Mouse (Mus musculus) midbrain, embryonic 12.5 days (tissue): ENCODE measurements at regions not wholly inside any gene's neighbourhood (a gene's known extent, or its start where the extent isn't known, plus 50 kb on each side); places are given as distances from the start of the nearest gene placed in this dataset.

ENCODE experiments used
- ATAC-seq: fragments of 200-750 bp; cut with Nextera tagmentation; 2 replicates; pipeline ENCODE4 v1.8.0; 2017; ENCODE audit warnings: low read depth, moderate TSS enrichment, moderate library complexity; ENCODE audit not compliant: low FRiP score
- H3K27ac ChIP-seq: fragments of 300-500 bp; sonication (generic); replicated peaks from 2 replicates; pipeline ENCODE4 v1.5.1; 2016; ENCODE audit warnings: mild to moderate bottlenecking
- H3K27me3 ChIP-seq: fragments of 300-500 bp; sonication (generic); 2 replicates; pipeline ENCODE4 v1.6.1; 2016; ENCODE audit warnings: mild to moderate bottlenecking
- H3K36me3 ChIP-seq: fragments of 300-500 bp; sonication (generic); 2 replicates; pipeline ENCODE4 v1.6.1; 2016
- H3K4me1 ChIP-seq: fragments of 300-500 bp; sonication (generic); 2 replicates; pipeline ENCODE4 v1.6.1; 2016
- H3K4me2 ChIP-seq: fragments of 300-500 bp; sonication (generic); replicated peaks from 2 replicates; pipeline ENCODE4 v1.6.1; 2016; ENCODE audit warnings: mild to moderate bottlenecking, moderate library complexity
- H3K4me3 ChIP-seq: fragments of 300-500 bp; sonication (generic); 2 replicates; pipeline ENCODE4 v1.5.1; 2016; ENCODE audit warnings: mild to moderate bottlenecking
- H3K9ac ChIP-seq: fragments of 300-500 bp; sonication (generic); replicated peaks from 2 replicates; pipeline ENCODE4 v1.6.1; 2016; ENCODE audit warnings: mild to moderate bottlenecking, moderate library complexity
- H3K9me3 ChIP-seq: fragments of 300-500 bp; sonication (generic); 2 replicates; pipeline ENCODE4 v1.6.1; 2016; ENCODE audit warnings: mild to moderate bottlenecking
- WGBS: fragments of 180-500 bp; shearing (Covaris S2); methylation state at CpG from one replicate; pipeline ENCODE4 v1.1.7; 2016; 5-methylcytosine and 5-hydroxymethylcytosine counted together

- ATAC-seq: no peak
- Histone ChIP-seq H3K4me2 (no peak overlapping the region), H3K9me3 (no peaks in the 10 kb centered on the region), H3K36me3 (no peaks in the 10 kb centered on the region), H3K27ac (no peak overlapping the region), H3K4me3 (no peak overlapping the region), H3K4me1 (no peaks in the 10 kb centered on the region), H3K9ac (no peak overlapping the region), H3K27me3 (no peaks in the 10 kb centered on the region)
- 53% methylated on average over 7 of the region's 7 CpGs for WGBS
Observed at GRCm38 (mm10) chr9:43492236-43493000, 181.8 kb downstream of the Trim29 start.

- Histone ChIP-seq H3K36me3 (no peaks in the 10 kb centered on the region), H3K27me3 (no peaks in the 10 kb centered on the region), H3K9ac (no peak overlapping the region), H3K4me1 (no peaks in the 10 kb centered on the region), H3K4me3 (no peak overlapping the region), H3K27ac (no peak overlapping the region), H3K4me2 (no peak overlapping the region), H3K9me3 (no peaks in the 10 kb centered on the region)
- no peak for ATAC-seq
- WGBS: 81% methylated on average over 14 of the region's 14 CpGs
Observed at GRCm38 (mm10) chr9:43498596-43498995, 187.9 kb downstream of the Trim29 start.

- H3K27ac ChIP-seq: no peak overlapping the region
- H3K4me3 ChIP-seq: no peak overlapping the region
- H3K9ac ChIP-seq: no peak overlapping the region
- 60% methylated on average over 14 of the region's 14 CpGs for WGBS
- H3K4me2 ChIP-seq: no peak overlapping the region
- H3K27me3 ChIP-seq: no peaks in the 10 kb centered on the region
- no peaks in the 10 kb centered on the region for H3K9me3 ChIP-seq
- H3K4me1 ChIP-seq: peaks cover 19% of the 10 kb centered on the region; the same call in 1 of the 2 replicates
- H3K36me3 ChIP-seq: no peaks in the 10 kb centered on the region
- no peak for ATAC-seq
Observed at GRCm38 (mm10) chr9:43504270-43504932, 193.8 kb downstream of the Trim29 start.

- H3K9me3 ChIP-seq: no peaks in the 10 kb centered on the region
- H3K4me1 ChIP-seq: peaks cover 19% of the 10 kb centered on the region; the same call in 1 of the 2 replicates
- no peak overlapping the region for H3K9ac ChIP-seq
- no peak overlapping the region for H3K4me2 ChIP-seq
- H3K27ac ChIP-seq: 0 out of 2 replicates have a peak overlapping the region, but pooled peaks have one; percentile 10
- ATAC-seq: no peak
- 43% methylated on average over 4 of the region's 4 CpGs for WGBS
- no peak overlapping the region for H3K4me3 ChIP-seq
- no peaks in the 10 kb centered on the region for H3K36me3 ChIP-seq
- no peaks in the 10 kb centered on the region; the same call in 1 of the 2 replicates for H3K27me3 ChIP-seq
Observed at GRCm38 (mm10) chr9:43505856-43506255, 195.2 kb downstream of the Trim29 start.

GRCm38 (mm10) chr9:43506276-43506675 lies 195.6 kb downstream of the Trim29 start:
- ATAC-seq: no peak
- Histone ChIP-seq H3K27me3 (peaks cover 3% of the 10 kb centered on the region; the same call in 1 of the 2 replicates), H3K9me3 (no peaks in the 10 kb centered on the region), H3K4me3 (no peak overlapping the region), H3K36me3 (no peaks in the 10 kb centered on the region), H3K4me1 (peaks cover 19% of the 10 kb centered on the region; the same call in 1 of the 2 replicates), H3K27ac (0 out of 2 replicates have a peak overlapping the region, but pooled peaks have one; percentile 10), H3K9ac (no peak overlapping the region), H3K4me2 (no peak overlapping the region)
- WGBS: 61% methylated on average over 6 of the region's 6 CpGs

- no peak for ATAC-seq
- Histone ChIP-seq H3K27me3 (peaks cover 3% of the 10 kb centered on the region; the same call in 1 of the 2 replicates), H3K4me3 (no peak overlapping the region), H3K9ac (no peak overlapping the region), H3K36me3 (no peaks in the 10 kb centered on the region), H3K4me2 (no peak overlapping the region), H3K27ac (no peak overlapping the region), H3K9me3 (no peaks in the 10 kb centered on the region), H3K4me1 (no peaks in the 10 kb centered on the region)
- WGBS: 60% methylated on average over 6 of the region's 6 CpGs
Observed at GRCm38 (mm10) chr9:43512806-43513205, 202.2 kb downstream of the Trim29 start.

- no peak overlapping the region for H3K4me2 ChIP-seq
- 89% methylated on average over 16 of the region's 16 CpGs for WGBS
- H3K27ac ChIP-seq: no peak overlapping the region
- no peak overlapping the region for H3K4me3 ChIP-seq
- ATAC-seq: no peak
- H3K36me3 ChIP-seq: no peaks in the 10 kb centered on the region
- no peaks in the 10 kb centered on the region for H3K4me1 ChIP-seq
- H3K9me3 ChIP-seq: no peaks in the 10 kb centered on the region
- no peak overlapping the region for H3K9ac ChIP-seq
- H3K27me3 ChIP-seq: peaks cover 3% of the 10 kb centered on the region; the same call in 1 of the 2 replicates
Observed at GRCm38 (mm10) chr9:43514731-43515458, 204.2 kb downstream of the Trim29 start.

GRCm38 (mm10) chr9:43520931-43521330 lies 210.3 kb downstream of the Trim29 start:
- Histone ChIP-seq H3K4me2 (no peak overlapping the region), H3K4me1 (peaks cover 13% of the 10 kb centered on the region), H3K4me3 (no peak overlapping the region), H3K9ac (no peak overlapping the region), H3K36me3 (no peaks in the 10 kb centered on the region), H3K27me3 (no peaks in the 10 kb centered on the region), H3K9me3 (no peaks in the 10 kb centered on the region), H3K27ac (no peak overlapping the region)
- WGBS: 91% methylated on average over 3 of the region's 3 CpGs
- no peak for ATAC-seq

- H3K36me3 ChIP-seq: no peaks in the 10 kb centered on the region
- no peak overlapping the region for H3K27ac ChIP-seq
- 65% methylated on average over 4 of the region's 4 CpGs for WGBS
- H3K9ac ChIP-seq: no peak overlapping the region
- H3K4me1 ChIP-seq: peaks cover 13% of the 10 kb centered on the region
- no peaks in the 10 kb centered on the region for H3K27me3 ChIP-seq
- no peaks in the 10 kb centered on the region for H3K9me3 ChIP-seq
- peak; percentile 44; the same call in 1 of the 2 replicates for ATAC-seq
- H3K4me2 ChIP-seq: no peak overlapping the region
- H3K4me3 ChIP-seq: no peak overlapping the region
Observed at GRCm38 (mm10) chr9:43524947-43525565, 214.4 kb downstream of the Trim29 start.

GRCm38 (mm10) chr9:43532187-43532586 lies 211.6 kb upstream of the Nectin1 start:
- no peak for ATAC-seq

GRCm38 (mm10) chr9:43535967-43536366 lies 207.8 kb upstream of the Nectin1 start:
- Histone ChIP-seq H3K4me3 (no peak overlapping the region), H3K27ac (no peak overlapping the region)
- ATAC-seq: no peak

More at GRCm38 (mm10) chr9:43532187-43532586, 211.6 kb upstream of the Nectin1 start:
- H3K4me1 ChIP-seq: no peaks in the 10 kb centered on the region
- H3K4me3 ChIP-seq: no peak overlapping the region
- H3K9me3 ChIP-seq: no peaks in the 10 kb centered on the region
- no peaks in the 10 kb centered on the region for H3K27me3 ChIP-seq
- no peak overlapping the region for H3K27ac ChIP-seq
- no peak overlapping the region for H3K9ac ChIP-seq
- WGBS: 87% methylated on average over 2 of the region's 2 CpGs
- no peak overlapping the region for H3K4me2 ChIP-seq
- no peaks in the 10 kb centered on the region for H3K36me3 ChIP-seq

More at GRCm38 (mm10) chr9:43535967-43536366, 207.8 kb upstream of the Nectin1 start:
- Histone ChIP-seq H3K27me3 (no peaks in the 10 kb centered on the region), H3K9me3 (no peaks in the 10 kb centered on the region), H3K4me2 (no peak overlapping the region), H3K4me1 (no peaks in the 10 kb centered on the region), H3K36me3 (no peaks in the 10 kb centered on the region), H3K9ac (no peak overlapping the region)
- WGBS: 86% methylated on average over 7 of the region's 7 CpGs
